Mouse (Mus musculus) MEL (cell line): Measurements from ENCODE around the gene Gm14692. TPM values are rescaled to one million over a fixed set of nuclear protein-coding genes. Genes with fewer than 3 reads are reported as not detected.
"Not testable (repeated sequence)": the region's sequence is repeated elsewhere in the genome, so short reads cannot be mapped to it uniquely, and the experiment has no call there.

ENCODE experiments used
- DNase-seq: peaks from one replicate; pipeline ENCODE4 v3.0.0; 2011; ENCODE audit warnings: low read depth, low spot score
- H3K27ac ChIP-seq: 2 replicates; pipeline ENCODE4 v1.5.1; 2012; ENCODE audit warnings: low read depth, mild to moderate bottlenecking, control low read depth, low read length, moderate library complexity; ENCODE audit not compliant: control insufficient read depth
- H3K27me3 ChIP-seq, 2 experiments: fragments of 150-350 bp in 1 of 2; sonication (generic) in 1 of 2; 2 replicates each; pipeline ENCODE4 v1.6.1; 2012; ENCODE audit warnings: low read length in 2 of 2, mild to moderate bottlenecking in 2 of 2, improper control_type of control experiment in 1 of 2, moderate library complexity in 1 of 2; ENCODE audit not compliant: insufficient read depth in 2 of 2, control insufficient read depth in 1 of 2
- H3K36me3 ChIP-seq, 2 experiments: 2 replicates each; pipeline ENCODE4 v1.6.1; 2012 to 2014; ENCODE audit warnings: low read length in 2 of 2, improper control_type of control experiment in 1 of 2, inconsistent platforms in 1 of 2, mild to moderate bottlenecking in 1 of 2; ENCODE audit not compliant: insufficient read depth in 2 of 2, control insufficient read depth in 1 of 2
- H3K4me1 ChIP-seq, 2 experiments: fragments of 150-350 bp in 1 of 2; sonication (generic) in 1 of 2; 2 replicates each; pipeline ENCODE4 v1.6.1; 2012; ENCODE audit warnings: low read length in 2 of 2, improper control_type of control experiment in 1 of 2, mild to moderate bottlenecking in 1 of 2; ENCODE audit not compliant: insufficient read depth in 2 of 2, control insufficient read depth in 1 of 2
- H3K4me3 ChIP-seq, 2 experiments: fragments of 150-350 bp in 1 of 2; sonication (generic) in 1 of 2; 2 replicates each; pipeline ENCODE4 v1.5.1; 2012; ENCODE audit warnings: low read depth in 2 of 2, low read length in 2 of 2, mild to moderate bottlenecking in 2 of 2, moderate library complexity in 2 of 2, control low read depth in 1 of 2, improper control_type of control experiment in 1 of 2; ENCODE audit not compliant: control insufficient read depth in 1 of 2, insufficient read depth in 1 of 2
- H3K79me2 ChIP-seq: 2 replicates; pipeline ENCODE4 v1.6.1; 2012; ENCODE audit warnings: mild to moderate bottlenecking, low read length, moderate library complexity; ENCODE audit not compliant: control insufficient read depth, poor library complexity, insufficient read depth
- H3K9ac ChIP-seq: 2 replicates; pipeline ENCODE4 v1.6.1; 2012; ENCODE audit warnings: low read depth, mild to moderate bottlenecking, control low read depth, low read length, moderate library complexity; ENCODE audit not compliant: control insufficient read depth, poor library complexity, severe bottlenecking
- H3K9me3 ChIP-seq: fragments of 150-350 bp; sonication (generic); replicated peaks from 2 replicates; pipeline ENCODE4 v1.6.1; 2012; ENCODE audit warnings: mild to moderate bottlenecking, low read length, improper control_type of control experiment, moderate library complexity; ENCODE audit not compliant: insufficient read depth
- polyA plus RNA-seq, 2 experiments: library from polyadenylated mRNA; stranded (reverse) in 1 of 2; unstranded in 1 of 2; fragments of >175 nt in 1 of 2; fragments of >200 nt in 1 of 2; gene quantifications; 2 replicates each; pipeline versions ENCODE4 v1.2.1 to v1.2.4; 2012; ENCODE audit warnings: low replicate concordance in 2 of 2, low read depth in 1 of 2; ENCODE audit not compliant: insufficient read length in 2 of 2, insufficient read depth in 1 of 2, missing spikeins in 1 of 2
- total RNA-seq: library from RNA; depleted of rRNA; stranded (reverse); fragments of 300-350 nt; gene quantifications from 2 replicates; pipeline ENCODE4 v1.2.3, GENCODE M21; 2012; rRNA removed

Gm14692 gene
- total RNA-seq (not detected in 2 replicates), polyA plus RNA-seq (not detected)

- H3K4me1 ChIP-seq, H3K36me3 ChIP-seq, H3K9me3 ChIP-seq, H3K27me3 ChIP-seq, H3K9ac ChIP-seq, H3K27ac ChIP-seq, H3K79me2 ChIP-seq, DNase-seq, H3K4me3 ChIP-seq: not testable (repeated sequence)
Measured at GRCm38 (mm10) chrX:67695398-67695797, at the start of gene Gm14692. Gene Gm14692 (plus strand): TSS chrX:67695698.

- not testable (repeated sequence) for DNase-seq, H3K9ac ChIP-seq, H3K27me3 ChIP-seq, H3K9me3 ChIP-seq, H3K4me1 ChIP-seq, H3K27ac ChIP-seq, H3K4me3 ChIP-seq, H3K36me3 ChIP-seq, H3K79me2 ChIP-seq
Measured at GRCm38 (mm10) chrX:67693462-67693861, 2.0 kb upstream of the Gm14692 start, which contains the start of gene Gm1140. Gene Gm1140 (minus strand): TSS chrX:67693562.

Other genes with a start within 250 kb of the Gm14692 start
- not detected in 2 replicates for gene Gm1140, start 2.1 kb upstream of the Gm14692 start, total RNA-seq
- not detected for gene Gm1140, start 2.1 kb upstream of the Gm14692 start, polyA plus RNA-seq
- gene 4933436I01Rik, start 225.8 kb downstream of the Gm14692 start, total RNA-seq, result not detected in 2 replicates
- not detected for gene 4933436I01Rik, start 225.8 kb downstream of the Gm14692 start, polyA plus RNA-seq